Mouse (Mus musculus): Measurements from ENCODE around the gene Thsd4. TPM values are rescaled to one million over a fixed set of nuclear protein-coding genes. Genes with fewer than 3 reads are reported as not detected.

Gene Thsd4
- polyA plus RNA-seq, 1 experiment from 2014 or later: 20.2 TPM

DNA sequence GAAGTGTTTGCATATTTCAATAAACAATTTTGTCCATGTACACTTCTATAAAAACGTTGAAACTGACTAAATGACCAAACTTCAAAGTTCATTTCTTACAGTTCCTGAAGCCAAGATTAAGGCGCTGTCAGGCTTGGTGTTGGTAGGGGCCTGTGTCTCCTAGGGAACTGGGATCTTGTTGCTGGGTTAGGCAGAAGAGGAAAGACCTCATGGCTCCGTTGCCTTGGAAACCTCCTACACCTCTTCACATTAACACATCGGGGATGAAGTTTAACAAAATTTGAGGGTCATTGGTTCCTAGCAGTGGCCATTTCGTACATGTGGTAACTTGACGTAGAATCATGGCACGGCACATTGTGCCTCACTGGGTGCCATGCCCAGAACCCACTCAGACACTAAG is 361.7 kb downstream of the Thsd4 start:
- H3K36me3 ChIP-seq (ENCODE audit: control insufficient read depth, insufficient read depth, low read length): no peaks in the 10 kb centered on the region
- no peak for ATAC-seq
- H3K9ac ChIP-seq (ENCODE audit: low read depth, low read length): no peak overlapping the region
- 71% methylated on average over 7 of the region's 7 CpGs for WGBS
- no peaks in the 10 kb centered on the region for H3K4me1 ChIP-seq (ENCODE audit: control insufficient read depth, insufficient read depth, low read length)
- H3K9me3 ChIP-seq (ENCODE audit: control insufficient read depth, low read length): no peaks in the 10 kb centered on the region
- H3K4me3 ChIP-seq (ENCODE audit: low read length): no peak overlapping the region
- no peak overlapping the region for H3K27ac ChIP-seq (ENCODE audit: low read length)
- no peaks in the 10 kb centered on the region for H3K27me3 ChIP-seq (replicated peaks; ENCODE audit: control insufficient read depth, insufficient read depth, low read length)
- H3K4me2 ChIP-seq (ENCODE audit: low read depth, low read length): no peak overlapping the region

DNA sequence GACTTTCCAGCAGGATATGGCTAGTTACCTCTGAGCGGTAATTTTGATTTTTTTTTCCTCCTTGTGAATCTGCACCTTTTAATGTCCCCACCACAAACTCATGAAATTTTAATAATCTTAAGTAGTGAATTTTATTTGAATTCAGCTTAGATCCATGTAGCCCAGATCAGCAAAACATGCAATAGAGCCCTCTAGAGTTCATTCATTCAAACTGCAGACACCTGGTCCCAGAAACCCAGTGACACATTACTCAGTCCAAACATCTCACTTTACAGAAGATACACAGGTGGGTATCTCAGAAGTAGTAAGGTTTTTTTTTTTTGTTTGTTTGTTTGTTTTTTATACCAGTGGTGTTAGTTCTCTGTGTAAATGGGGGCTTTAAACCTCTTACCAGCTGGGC is 368.9 kb downstream of the Thsd4 start:
- no peak overlapping the region for H3K4me3 ChIP-seq (ENCODE audit: low read length)
- no peak overlapping the region for H3K4me2 ChIP-seq (ENCODE audit: low read depth, low read length)
- no peaks in the 10 kb centered on the region for H3K9me3 ChIP-seq (ENCODE audit: control insufficient read depth, low read length)
- H3K27ac ChIP-seq (ENCODE audit: low read length): no peak overlapping the region
- H3K4me1 ChIP-seq (ENCODE audit: control insufficient read depth, insufficient read depth, low read length): no peaks in the 10 kb centered on the region
- ATAC-seq: no peak
- H3K9ac ChIP-seq (ENCODE audit: low read depth, low read length): no peak overlapping the region
- no peaks in the 10 kb centered on the region for H3K27me3 ChIP-seq (replicated peaks; ENCODE audit: control insufficient read depth, insufficient read depth, low read length)
- H3K36me3 ChIP-seq (ENCODE audit: control insufficient read depth, insufficient read depth, low read length): no peaks in the 10 kb centered on the region
- 100% methylated on average over 1 of the region's 1 CpGs for WGBS

DNA sequence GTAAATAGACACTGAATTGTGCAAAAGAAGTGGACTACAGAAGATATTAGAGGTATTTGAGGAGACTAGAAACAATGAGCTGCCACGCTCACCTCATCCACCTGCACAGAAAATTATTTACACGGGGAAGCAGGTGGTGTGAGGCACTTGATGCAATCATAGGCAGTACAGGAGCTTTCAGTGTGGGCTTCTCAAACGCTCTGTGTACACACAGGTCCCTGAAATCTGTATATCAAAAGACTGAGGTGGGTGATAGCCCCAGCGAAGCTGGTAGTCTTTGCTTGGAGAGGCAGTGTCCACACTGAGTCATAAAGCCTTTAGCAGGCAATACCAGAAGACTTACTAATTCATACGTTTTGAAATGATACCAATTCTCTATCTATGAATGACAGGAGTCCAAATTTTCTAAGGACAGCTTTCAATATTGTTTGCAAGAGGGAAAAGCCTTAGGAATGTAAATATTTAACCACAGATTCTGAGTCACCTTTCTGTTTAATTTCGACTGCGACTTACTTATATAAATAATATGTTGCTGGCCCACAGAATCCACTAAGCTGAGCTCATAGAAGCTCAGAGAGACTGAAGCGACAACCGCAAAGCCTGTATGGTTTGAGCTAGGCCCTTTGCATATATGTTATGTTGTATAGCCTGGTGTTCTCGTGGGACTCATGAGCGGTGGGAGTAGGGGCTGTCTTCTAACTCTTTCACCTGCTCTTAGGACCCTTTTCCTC is 369.8 kb downstream of the Thsd4 start:
- WGBS: 60% methylated on average over 11 of the region's 11 CpGs
- Histone ChIP-seq H3K36me3 (ENCODE audit: control insufficient read depth, insufficient read depth, low read length) (no peaks in the 10 kb centered on the region), H3K9me3 (ENCODE audit: control insufficient read depth, low read length) (no peaks in the 10 kb centered on the region), H3K4me1 (ENCODE audit: control insufficient read depth, insufficient read depth, low read length) (no peaks in the 10 kb centered on the region), H3K27me3 (replicated peaks; ENCODE audit: control insufficient read depth, insufficient read depth, low read length) (no peaks in the 10 kb centered on the region), H3K9ac (ENCODE audit: low read depth, low read length) (no peak overlapping the region), H3K4me2 (ENCODE audit: low read depth, low read length) (no peak overlapping the region), H3K4me3 (ENCODE audit: low read length) (no peak overlapping the region), H3K27ac (ENCODE audit: low read length) (no peak overlapping the region)
- no peak for ATAC-seq

DNA sequence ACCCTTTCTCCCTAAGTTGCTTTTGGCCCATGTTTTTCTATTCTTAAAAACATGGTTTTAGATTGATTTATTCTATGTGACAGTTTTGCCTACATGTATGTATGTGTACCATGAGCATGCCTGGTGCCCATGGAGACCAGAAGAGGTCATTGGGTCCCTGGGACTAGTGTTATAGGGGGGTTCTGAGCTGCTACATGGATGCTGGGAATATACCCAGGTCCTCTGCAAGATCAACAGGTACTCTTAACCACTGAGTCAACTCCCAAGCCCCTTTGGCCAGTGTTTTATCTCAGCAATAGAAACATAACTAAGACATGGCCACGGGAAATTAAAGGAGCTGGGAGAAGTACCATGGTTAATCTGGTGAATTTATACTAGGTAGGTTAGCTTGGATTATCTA is 371.3 kb downstream of the Thsd4 start:
- no peak for ATAC-seq
- 94% methylated on average over 1 of the region's 1 CpGs for WGBS
- no peak overlapping the region for H3K4me3 ChIP-seq (ENCODE audit: low read length)
- H3K9me3 ChIP-seq (ENCODE audit: control insufficient read depth, low read length): no peaks in the 10 kb centered on the region
- H3K9ac ChIP-seq (ENCODE audit: low read depth, low read length): no peak overlapping the region
- H3K27me3 ChIP-seq (replicated peaks; ENCODE audit: control insufficient read depth, insufficient read depth, low read length): no peaks in the 10 kb centered on the region
- no peak overlapping the region for H3K27ac ChIP-seq (ENCODE audit: low read length)
- H3K4me1 ChIP-seq (ENCODE audit: control insufficient read depth, insufficient read depth, low read length): no peaks in the 10 kb centered on the region
- H3K36me3 ChIP-seq (ENCODE audit: control insufficient read depth, insufficient read depth, low read length): no peaks in the 10 kb centered on the region
- H3K4me2 ChIP-seq (ENCODE audit: low read depth, low read length): no peak overlapping the region

DNA sequence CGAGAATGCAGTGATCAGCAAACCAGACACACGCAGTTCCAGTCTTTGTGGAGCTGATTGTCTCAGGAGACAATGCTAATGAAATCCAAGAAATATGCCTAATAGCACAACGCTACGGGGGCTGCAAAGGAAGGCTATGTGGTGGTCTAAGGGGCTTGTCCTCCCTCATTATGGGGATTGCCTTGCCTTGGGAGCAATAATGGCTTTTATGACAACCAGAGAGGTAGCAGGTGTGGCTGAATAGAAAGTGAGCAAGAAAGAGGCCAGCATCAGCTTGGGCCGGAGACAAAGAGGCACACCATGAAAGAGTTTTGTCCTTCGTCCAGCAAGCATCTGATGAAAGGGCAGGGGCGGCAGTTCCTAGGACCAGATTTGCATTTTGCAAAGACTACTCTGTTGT is 372.9 kb downstream of the Thsd4 start:
- WGBS: 80% methylated on average over 7 of the region's 7 CpGs
- H3K9me3 ChIP-seq (ENCODE audit: control insufficient read depth, low read length): no peaks in the 10 kb centered on the region
- ATAC-seq: no peak

DNA sequence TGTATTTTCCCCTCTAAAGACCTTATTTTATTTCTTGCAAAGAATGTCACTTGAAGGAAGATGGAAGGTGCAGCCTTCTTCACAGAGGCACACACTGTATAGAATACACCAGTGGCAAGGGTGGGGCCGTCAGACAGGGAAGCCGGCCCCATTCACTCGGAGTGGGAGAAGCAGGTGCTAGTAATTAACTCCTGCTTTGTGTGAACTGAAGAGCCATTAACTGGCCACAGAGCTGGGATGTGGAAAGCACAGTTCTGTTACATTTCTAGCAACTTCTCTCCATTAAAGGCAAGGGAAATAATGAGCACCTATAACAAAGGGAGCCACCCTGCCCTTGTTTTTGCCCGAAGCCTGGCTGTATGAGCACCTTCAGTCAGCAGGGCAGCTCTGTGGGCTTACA is 374.4 kb downstream of the Thsd4 start:
- H3K9ac ChIP-seq (ENCODE audit: low read depth, low read length): no peak overlapping the region

More for the DNA sequence above, 372.9 kb downstream of the Thsd4 start:
- H3K27ac ChIP-seq (ENCODE audit: low read length): no peak overlapping the region
- H3K4me1 ChIP-seq (ENCODE audit: control insufficient read depth, insufficient read depth, low read length): no peaks in the 10 kb centered on the region
- H3K27me3 ChIP-seq (replicated peaks; ENCODE audit: control insufficient read depth, insufficient read depth, low read length): no peaks in the 10 kb centered on the region
- no peaks in the 10 kb centered on the region for H3K36me3 ChIP-seq (ENCODE audit: control insufficient read depth, insufficient read depth, low read length)
- no peak overlapping the region for H3K4me3 ChIP-seq (ENCODE audit: low read length)
- no peak overlapping the region for H3K4me2 ChIP-seq (ENCODE audit: low read depth, low read length)
- no peak overlapping the region for H3K9ac ChIP-seq (ENCODE audit: low read depth, low read length)

DNA sequence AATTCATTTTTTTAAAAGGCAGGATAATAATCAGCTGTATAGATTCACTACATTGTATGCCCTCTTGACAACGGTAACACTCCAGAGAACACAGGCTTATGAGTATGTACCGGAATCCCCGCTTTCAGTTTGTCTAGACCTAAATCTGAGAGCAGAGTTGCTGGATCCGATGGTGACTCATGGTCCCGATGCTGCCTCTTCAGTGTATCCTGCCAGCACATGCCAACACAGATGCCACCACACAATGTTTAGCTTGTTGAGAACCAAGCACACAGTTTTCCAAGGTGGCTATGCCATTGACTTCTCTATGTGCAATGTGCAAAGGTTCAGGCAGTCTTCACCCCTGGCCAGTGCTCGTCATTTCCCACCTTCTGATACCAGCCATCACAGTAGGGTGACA is 378.0 kb downstream of the Thsd4 start:
- H3K27ac ChIP-seq (ENCODE audit: low read length): no peak overlapping the region
- no peak for ATAC-seq
- no peak overlapping the region for H3K4me2 ChIP-seq (ENCODE audit: low read depth, low read length)

More for the DNA sequence above, 374.4 kb downstream of the Thsd4 start:
- no peak overlapping the region for H3K4me3 ChIP-seq (ENCODE audit: low read length)
- no peak overlapping the region for H3K27ac ChIP-seq (ENCODE audit: low read length)
- no peaks in the 10 kb centered on the region for H3K27me3 ChIP-seq (replicated peaks; ENCODE audit: control insufficient read depth, insufficient read depth, low read length)
- ATAC-seq: no peak
- no peaks in the 10 kb centered on the region for H3K36me3 ChIP-seq (ENCODE audit: control insufficient read depth, insufficient read depth, low read length)
- no peaks in the 10 kb centered on the region for H3K4me1 ChIP-seq (ENCODE audit: control insufficient read depth, insufficient read depth, low read length)
- H3K9me3 ChIP-seq (ENCODE audit: control insufficient read depth, low read length): no peaks in the 10 kb centered on the region
- H3K4me2 ChIP-seq (ENCODE audit: low read depth, low read length): no peak overlapping the region
- WGBS: 70% methylated on average over 4 of the region's 4 CpGs

DNA sequence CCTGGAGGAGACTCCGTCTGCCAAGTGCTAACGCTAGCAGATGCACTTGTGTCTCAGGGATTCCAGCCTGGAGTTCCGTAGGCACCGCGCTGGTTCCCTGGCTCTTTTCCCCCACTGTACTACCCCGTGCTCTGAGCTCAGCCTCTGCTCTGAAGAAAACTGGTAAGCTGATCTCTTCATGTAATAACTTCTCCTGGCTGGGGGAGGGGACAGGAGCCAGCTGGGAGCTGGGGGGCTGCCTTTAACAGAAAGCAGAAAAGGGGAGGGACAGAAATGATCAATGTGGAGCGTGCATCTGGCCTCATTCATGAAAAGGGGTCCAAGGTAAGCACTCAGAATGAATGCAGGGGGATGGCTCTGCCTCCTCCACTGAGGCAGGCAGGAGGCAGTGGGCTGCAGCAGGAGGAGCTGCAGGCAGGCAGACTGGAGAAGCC is 380.7 kb downstream of the Thsd4 start:
- Histone ChIP-seq H3K27ac (ENCODE audit: low read length) (no peak overlapping the region), H3K9ac (ENCODE audit: low read depth, low read length) (no peak overlapping the region), H3K36me3 (ENCODE audit: control insufficient read depth, insufficient read depth, low read length) (no peaks in the 10 kb centered on the region), H3K4me2 (ENCODE audit: low read depth, low read length) (no peak overlapping the region), H3K4me3 (ENCODE audit: low read length) (no peak overlapping the region), H3K4me1 (ENCODE audit: control insufficient read depth, insufficient read depth, low read length) (peaks cover 17% of the 10 kb centered on the region), H3K9me3 (ENCODE audit: control insufficient read depth, low read length) (no peaks in the 10 kb centered on the region), H3K27me3 (replicated peaks; ENCODE audit: control insufficient read depth, insufficient read depth, low read length) (no peaks in the 10 kb centered on the region)
- WGBS: 34% methylated on average over 7 of the region's 7 CpGs
- ATAC-seq: no peak

More for the DNA sequence above, 378.0 kb downstream of the Thsd4 start:
- Histone ChIP-seq H3K4me3 (ENCODE audit: low read length) (no peak overlapping the region), H3K27me3 (replicated peaks; ENCODE audit: control insufficient read depth, insufficient read depth, low read length) (no peaks in the 10 kb centered on the region), H3K9ac (ENCODE audit: low read depth, low read length) (no peak overlapping the region), H3K9me3 (ENCODE audit: control insufficient read depth, low read length) (no peaks in the 10 kb centered on the region), H3K36me3 (ENCODE audit: control insufficient read depth, insufficient read depth, low read length) (no peaks in the 10 kb centered on the region), H3K4me1 (ENCODE audit: control insufficient read depth, insufficient read depth, low read length) (peaks cover 17% of the 10 kb centered on the region)
- WGBS: 94% methylated on average over 6 of the region's 6 CpGs

DNA sequence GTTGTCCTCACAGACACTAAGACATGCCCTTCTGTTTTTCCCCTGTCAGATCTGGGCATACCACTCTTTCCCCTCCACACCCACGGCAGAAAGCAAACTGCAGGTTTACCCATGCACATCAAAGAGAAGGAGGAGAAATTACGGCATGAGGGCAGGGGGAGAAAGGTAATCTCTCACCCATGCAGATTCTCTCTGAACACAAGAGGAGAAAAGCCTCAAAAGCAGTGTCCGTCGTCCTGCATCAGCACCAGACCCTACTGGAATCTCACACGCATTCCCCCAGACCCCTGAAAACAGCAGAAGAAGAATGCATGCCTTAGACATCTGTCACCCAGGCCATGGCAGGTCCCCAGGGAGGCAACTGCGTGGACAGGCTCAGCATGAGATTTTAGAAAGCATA is 381.4 kb downstream of the Thsd4 start:
- Histone ChIP-seq H3K36me3 (ENCODE audit: control insufficient read depth, insufficient read depth, low read length) (no peaks in the 10 kb centered on the region), H3K27ac (ENCODE audit: low read length) (no peak overlapping the region), H3K4me3 (ENCODE audit: low read length) (no peak overlapping the region), H3K9ac (ENCODE audit: low read depth, low read length) (0 out of 2 replicates have a peak overlapping the region, but pooled peaks have one; percentile 5), H3K9me3 (ENCODE audit: control insufficient read depth, low read length) (no peaks in the 10 kb centered on the region), H3K4me1 (ENCODE audit: control insufficient read depth, insufficient read depth, low read length) (peaks cover 17% of the 10 kb centered on the region), H3K4me2 (ENCODE audit: low read depth, low read length) (no peak overlapping the region), H3K27me3 (replicated peaks; ENCODE audit: control insufficient read depth, insufficient read depth, low read length) (no peaks in the 10 kb centered on the region)
- 38% methylated on average over 6 of the region's 6 CpGs for WGBS
- ATAC-seq: no peak

DNA sequence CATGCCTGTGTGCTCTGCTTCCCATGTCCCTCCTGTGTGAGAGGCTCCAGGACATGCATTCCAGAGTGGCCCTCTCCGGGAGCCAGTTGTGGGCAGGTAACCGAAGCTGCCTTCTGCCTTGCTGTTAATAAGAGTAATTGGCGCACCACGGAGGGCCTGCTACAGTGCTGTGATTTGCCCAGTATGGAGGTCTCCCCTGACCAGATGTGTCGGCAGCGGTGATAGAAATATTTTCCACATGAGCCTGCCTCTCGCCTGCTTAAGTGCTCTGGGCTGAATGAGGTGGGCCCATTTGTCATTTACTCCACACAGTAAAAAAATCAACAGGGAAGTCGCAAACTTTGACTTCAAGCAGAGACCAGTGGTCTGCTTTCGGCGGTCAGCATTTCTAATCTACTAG is 382.4 kb downstream of the Thsd4 start:
- H3K9ac ChIP-seq (ENCODE audit: low read depth, low read length): no peak overlapping the region
- H3K36me3 ChIP-seq (ENCODE audit: control insufficient read depth, insufficient read depth, low read length): no peaks in the 10 kb centered on the region

More for the DNA sequence above, 382.4 kb downstream of the Thsd4 start:
- Histone ChIP-seq H3K4me1 (ENCODE audit: control insufficient read depth, insufficient read depth, low read length) (peaks cover 17% of the 10 kb centered on the region), H3K4me3 (ENCODE audit: low read length) (no peak overlapping the region), H3K4me2 (ENCODE audit: low read depth, low read length) (no peak overlapping the region), H3K9me3 (ENCODE audit: control insufficient read depth, low read length) (no peaks in the 10 kb centered on the region), H3K27me3 (replicated peaks; ENCODE audit: control insufficient read depth, insufficient read depth, low read length) (no peaks in the 10 kb centered on the region), H3K27ac (ENCODE audit: low read length) (no peak overlapping the region)
- 52% methylated on average over 10 of the region's 10 CpGs for WGBS
- ATAC-seq: no peak
